Mouse (Mus musculus) T-helper 2 cell (primary cell): ENCODE data around the gene Krt20.

Experiments used
- in situ Hi-C: fragments of 300-600 bp; cut with MboI, MseI; formaldehyde crosslinking; loops from one replicate; pipeline ENCODE4 v1.15.1; 2025; ENCODE audit warnings: high pct_unique_total_duplicates

Gene Krt20

DNA sequence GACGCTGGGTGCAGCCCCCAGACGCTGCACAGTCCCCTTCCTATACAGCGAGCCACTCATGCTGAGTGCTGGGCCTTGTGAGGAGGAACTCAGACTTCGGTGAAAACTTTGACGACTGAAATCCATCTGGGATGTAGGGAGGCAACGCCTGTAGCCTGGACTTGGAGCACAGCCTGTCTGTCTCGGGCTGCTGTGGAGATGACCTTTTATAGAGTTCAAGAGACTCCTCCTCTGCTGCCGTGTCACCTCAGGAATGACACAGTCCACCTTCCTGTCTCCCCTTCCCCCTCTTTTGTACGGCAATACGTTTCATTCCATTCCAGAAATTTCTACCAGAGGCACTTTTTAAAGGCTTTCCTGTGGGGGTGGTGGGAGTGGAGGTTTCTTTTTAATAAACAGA is at the start of gene Krt20:
Gene Krt20 (minus strand): TSS at position 179 of the 400 bp plus-strand sequence.
- in situ Hi-C loops: no loop called here

DNA sequence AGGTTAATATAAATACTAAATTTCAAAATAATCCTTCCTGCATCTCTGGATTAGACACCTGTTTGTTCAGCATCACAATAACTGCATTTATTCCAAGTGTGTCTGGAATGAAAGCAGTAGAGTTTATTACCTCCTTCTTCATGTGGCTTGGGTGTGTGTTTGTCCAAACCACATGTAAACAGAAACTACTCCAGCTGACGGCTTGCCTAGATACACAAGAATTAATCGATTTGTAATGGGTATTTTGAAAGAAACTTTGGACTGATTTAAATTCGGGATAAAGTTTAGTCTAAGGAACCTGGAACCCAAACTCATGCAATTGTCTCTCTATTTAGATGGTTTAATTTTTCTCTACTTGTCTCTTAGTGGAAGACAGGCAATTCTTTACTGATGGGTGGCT is 37.0 kb upstream of the Krt20 start:
- in situ Hi-C loops: no loop called here

GRCm38 (mm10) chr11:99473433-99473832 is 35.5 kb upstream of the Krt20 start:
- in situ Hi-C loops: no loop called here

- in situ Hi-C loops: no loop called here
Measured at GRCm38 (mm10) chr11:99472405-99472804, 34.5 kb upstream of the Krt20 start.

- in situ Hi-C loops: no loop called here
Measured at GRCm38 (mm10) chr11:99471946-99472345, 34.0 kb upstream of the Krt20 start.

DNA sequence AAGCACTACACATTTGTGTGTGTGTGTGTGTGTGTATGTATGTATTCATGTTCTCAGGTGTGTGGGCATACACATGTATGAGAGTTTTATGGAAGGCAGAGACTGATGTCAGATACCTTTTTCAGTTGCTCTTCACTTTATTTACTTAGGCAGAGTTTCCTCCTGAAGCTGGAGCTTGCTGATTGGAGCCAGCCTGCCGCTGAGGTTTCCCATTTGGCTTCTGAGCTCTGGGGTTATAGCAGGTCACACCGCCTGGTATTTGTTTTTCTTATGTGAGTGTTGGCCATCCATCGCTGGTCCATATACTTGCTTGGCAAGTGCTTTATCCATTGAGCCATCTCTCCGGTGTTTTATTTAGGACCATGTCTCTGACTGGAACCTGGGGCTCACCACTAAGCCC is 31.3 kb upstream of the Krt20 start:
- in situ Hi-C loops: loop anchor here (5.0 to 10.0 kb wide), 2 partner anchors 536 to 828 kb away; no protein-coding TSS in a partner anchor

DNA sequence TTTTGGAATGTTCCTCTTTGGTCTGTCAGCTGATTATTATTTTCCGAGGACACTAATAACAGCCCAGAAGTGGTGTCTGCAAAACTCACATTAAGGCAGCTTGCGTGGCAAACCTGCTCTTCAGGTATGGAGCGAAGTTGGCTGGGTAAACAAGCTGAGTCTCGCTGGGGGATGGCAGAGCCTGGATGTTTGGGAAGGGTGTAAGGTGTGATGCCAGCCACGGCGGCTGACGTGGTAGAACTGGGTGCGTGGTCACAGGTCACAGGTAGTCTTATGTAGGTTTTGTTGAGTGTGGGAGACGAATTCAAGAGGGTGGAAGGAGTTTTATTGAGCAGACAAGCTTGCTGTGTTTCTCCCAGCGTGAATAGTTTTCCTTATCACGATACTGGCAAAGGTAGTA is 30.6 kb upstream of the Krt20 start:
- in situ Hi-C loops: loop anchor here (5.0 to 10.0 kb wide), 2 partner anchors 536 to 829 kb away; no protein-coding TSS in a partner anchor

DNA sequence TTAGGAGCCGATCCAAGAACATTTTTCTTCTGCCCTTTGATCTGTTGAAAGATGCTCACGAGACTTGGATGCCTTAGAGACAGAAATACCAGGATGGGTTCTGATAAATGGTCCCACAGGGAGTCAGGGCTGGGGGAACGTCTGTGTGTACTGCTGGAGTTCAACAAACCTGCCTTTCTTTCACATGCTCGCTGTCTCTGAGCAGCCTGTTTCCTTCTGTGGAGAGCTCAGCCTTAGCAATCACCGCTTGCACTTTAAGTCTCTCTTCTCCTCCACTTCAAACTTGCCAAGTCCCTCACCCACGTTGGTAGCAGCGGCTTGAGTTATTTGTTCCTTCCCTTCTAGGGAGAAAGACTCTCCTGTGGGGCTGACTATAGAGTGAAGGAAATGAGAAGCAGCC is 28.4 kb upstream of the Krt20 start:
- in situ Hi-C loops: loop anchor here (5.0 to 10.0 kb wide), 2 partner anchors 538 to 831 kb away; no protein-coding TSS in a partner anchor

DNA sequence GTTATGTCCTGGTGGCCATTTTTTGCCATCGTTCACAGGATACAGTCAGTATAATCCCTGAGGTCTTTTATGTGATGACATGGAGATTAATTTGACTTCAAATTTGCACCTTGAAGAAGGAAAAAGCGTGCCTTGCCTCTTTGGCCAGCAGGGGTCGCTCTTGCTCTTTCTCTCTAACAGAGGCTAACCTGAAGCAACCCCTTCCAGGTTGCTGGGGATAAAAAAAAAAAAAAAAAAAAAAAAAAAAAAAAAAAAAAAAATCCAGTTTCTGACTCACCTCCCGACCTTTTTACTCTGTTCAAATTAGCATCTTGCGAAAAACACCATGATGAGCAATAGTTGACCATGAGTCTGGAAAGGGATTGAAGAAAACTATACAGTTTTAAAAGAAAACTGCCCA is 26.9 kb upstream of the Krt20 start:
- in situ Hi-C loops: loop anchor here (5.0 to 10.0 kb wide), 3 partner anchors 83 to 832 kb away; no protein-coding TSS in a partner anchor

- in situ Hi-C loops: loop anchor here (5.0 to 10.0 kb wide), 2 partner anchors 81 to 542 kb away; no protein-coding TSS in a partner anchor
Measured at GRCm38 (mm10) chr11:99463155-99463554, 25.2 kb upstream of the Krt20 start.

DNA sequence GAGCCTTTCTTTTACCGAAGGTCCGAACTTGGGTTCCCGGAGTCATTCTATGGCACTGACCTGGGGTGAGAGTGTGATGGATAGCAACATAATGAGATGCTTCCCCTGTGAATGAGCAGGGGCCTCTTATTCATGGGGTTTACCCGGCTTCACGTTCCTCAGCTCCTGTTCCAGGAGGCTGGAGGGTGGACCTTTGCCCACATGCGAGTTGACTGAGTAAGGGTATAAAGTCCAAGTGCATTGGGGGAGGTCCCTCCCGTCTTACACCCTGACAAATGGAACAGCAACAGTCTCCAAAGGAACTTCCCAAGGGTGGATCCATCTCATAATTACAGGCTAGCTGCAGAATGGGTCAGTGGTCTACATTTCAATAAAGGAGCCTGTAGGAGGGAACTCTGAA is 23.8 kb upstream of the Krt20 start:
- in situ Hi-C loops: loop anchor here (5.0 to 10.0 kb wide), 2 partner anchors 79 to 543 kb away; no protein-coding TSS in a partner anchor

- in situ Hi-C loops: no loop called here
Measured at GRCm38 (mm10) chr11:99458887-99459286, 20.9 kb upstream of the Krt20 start.

DNA sequence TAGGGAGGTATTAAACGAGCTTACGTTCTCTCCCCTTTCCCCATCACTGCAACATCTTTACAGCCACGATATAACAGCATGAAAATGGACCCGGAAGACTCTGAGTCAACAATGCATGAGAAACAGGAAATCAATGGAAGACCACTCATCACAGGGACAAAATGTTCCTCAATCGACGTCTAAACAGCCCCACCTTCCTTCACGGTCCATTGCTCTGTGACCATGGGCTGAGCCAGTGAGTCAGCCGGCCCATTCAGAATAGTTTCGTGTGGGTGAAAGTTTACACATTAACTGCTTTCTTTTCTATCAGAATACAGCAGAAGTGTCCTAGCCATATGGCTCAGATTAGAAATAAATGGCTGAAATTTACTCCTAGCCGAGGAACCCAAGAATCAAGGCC is 16.8 kb upstream of the Krt20 start:
- in situ Hi-C loops: no loop called here

GRCm38 (mm10) chr11:99454044-99454443 is 16.1 kb upstream of the Krt20 start:
- in situ Hi-C loops: no loop called here

GRCm38 (mm10) chr11:99448769-99449168 is 10.8 kb upstream of the Krt20 start:
- in situ Hi-C loops: no loop called here

DNA sequence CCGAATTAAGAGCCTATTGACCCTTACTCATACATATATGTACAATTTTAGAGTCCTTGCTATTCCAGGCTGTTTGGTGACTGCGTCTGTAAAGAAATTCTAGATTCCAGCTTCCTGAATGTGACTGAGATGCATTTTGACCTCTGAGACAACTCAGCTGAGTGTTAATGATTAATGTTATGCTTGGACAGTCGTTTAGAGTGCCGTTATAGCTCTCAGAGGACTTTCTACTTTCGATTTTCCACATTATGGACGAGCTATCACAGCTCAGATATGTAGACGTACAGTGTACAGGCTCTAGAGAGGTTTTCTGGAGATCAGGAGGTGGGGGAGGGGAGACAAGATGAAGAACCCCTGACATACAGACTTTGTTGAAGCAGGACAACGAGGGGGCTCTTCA is 3.3 kb upstream of the Krt20 start:
- in situ Hi-C loops: no loop called here

GRCm38 (mm10) chr11:99439465-99439864 is 1.5 kb upstream of the Krt20 start:
- in situ Hi-C loops: no loop called here

DNA sequence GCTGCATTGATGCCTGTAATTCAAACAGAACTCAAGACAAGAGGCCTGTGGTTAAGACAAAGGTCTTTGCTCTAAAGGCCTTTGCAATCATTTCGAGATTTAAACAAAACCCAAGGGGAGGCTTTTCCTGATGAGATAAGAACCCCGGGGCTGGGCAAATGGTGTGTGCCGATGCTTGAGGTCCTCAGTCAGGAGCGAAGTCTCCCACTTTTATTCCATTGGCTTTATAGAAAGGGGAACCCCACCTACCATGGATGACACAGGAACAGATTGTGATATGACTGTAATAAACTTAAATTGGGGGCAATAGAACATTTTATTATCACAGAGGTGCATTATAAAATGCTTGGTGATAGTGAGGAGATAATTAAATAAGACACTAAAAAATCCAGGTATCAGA is 1.3 kb downstream of the Krt20 start:
- in situ Hi-C loops: no loop called here

GRCm38 (mm10) chr11:99430670-99431069 is 7.3 kb downstream of the Krt20 start:
- in situ Hi-C loops: no loop called here

- in situ Hi-C loops: no loop called here
Measured at GRCm38 (mm10) chr11:99422159-99422558, 15.8 kb downstream of the Krt20 start, which contains the start of gene Krt12. Krt12 (minus strand) TSS chr11:99422259.

DNA sequence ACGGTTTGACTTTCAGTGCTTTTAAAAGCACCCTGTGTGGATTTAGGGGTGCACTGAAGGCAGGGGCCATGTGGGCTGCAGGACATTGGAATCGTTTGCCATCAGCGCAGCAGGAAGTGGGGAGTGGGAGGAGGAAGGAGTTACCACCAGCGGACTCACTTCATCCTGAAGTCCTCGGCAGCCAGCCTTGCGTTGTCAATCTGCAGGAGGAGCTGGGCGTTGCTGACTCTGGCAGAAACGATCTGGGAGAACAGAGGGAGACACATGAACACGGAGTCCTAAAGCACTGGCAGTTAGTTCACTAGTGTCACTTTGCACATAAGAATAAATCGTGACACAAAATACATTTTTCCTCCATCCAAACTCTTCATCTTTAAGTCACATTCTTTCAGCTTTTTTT is 17.4 kb downstream of the Krt20 start:
- in situ Hi-C loops: no loop called here

DNA sequence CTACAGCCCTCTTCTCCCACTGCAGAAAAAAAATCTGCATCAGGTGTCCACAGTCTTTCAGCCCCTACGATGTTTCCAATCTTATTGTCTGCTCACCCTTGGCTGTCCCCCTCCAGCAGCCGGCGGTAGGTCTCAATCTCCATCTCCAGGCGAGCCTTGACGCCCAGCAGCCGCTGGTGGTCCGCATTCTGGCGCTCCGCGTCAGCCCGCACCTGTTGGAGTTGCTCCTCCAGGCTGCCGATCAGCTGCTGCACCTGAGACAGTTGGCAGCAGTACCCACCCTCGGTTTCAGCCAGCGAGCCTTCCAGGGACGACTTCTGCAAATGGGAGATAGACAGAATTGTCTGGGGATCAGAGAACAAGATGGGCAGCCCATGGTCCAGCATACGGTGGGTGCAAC is 20.1 kb downstream of the Krt20 start:
- in situ Hi-C loops: no loop called here

DNA sequence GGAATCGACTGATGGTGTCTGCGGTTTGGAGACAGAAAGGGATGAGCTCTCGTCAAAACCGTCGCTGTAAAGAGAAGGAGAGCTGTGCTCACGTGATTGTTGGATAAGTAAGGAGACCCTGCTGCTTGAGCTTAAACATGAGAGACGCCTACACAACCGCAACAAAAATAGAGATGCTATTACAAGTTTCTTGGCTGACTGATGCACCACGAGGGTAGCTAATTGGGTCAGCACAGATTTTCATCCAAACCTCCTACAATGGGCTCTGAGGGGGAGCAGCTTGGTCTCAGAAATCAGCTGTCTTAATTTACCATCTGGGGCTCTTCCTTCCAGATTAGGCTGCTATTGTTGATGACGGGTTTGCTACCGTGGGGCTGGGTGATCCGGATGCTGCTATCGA is 21.0 kb downstream of the Krt20 start:
- in situ Hi-C loops: no loop called here
